Mouse (Mus musculus) hindbrain, embryonic 14.5 days (tissue): ENCODE measurements around the gene Zfp592. TPM values are rescaled to one million over a fixed set of nuclear protein-coding genes. Genes with fewer than 3 reads are reported as not detected.

ENCODE experiments used
- ATAC-seq: fragments of 200-750 bp; cut with Nextera tagmentation; 2 replicates; pipeline ENCODE4 v1.8.0; 2017; ENCODE audit warnings: moderate number of reproducible peaks, mild to moderate bottlenecking, moderate TSS enrichment, moderate library complexity; ENCODE audit not compliant: low FRiP score
- DNase-seq: peaks from one replicate; pipeline ENCODE4 v3.0.0-alpha.2; 2015; ENCODE audit warnings: low spot score
- H3K27ac ChIP-seq: fragments of 300-500 bp; sonication (generic); 2 replicates; pipeline ENCODE4 v1.5.1; 2014; ENCODE audit warnings: mild to moderate bottlenecking, moderate library complexity
- H3K27me3 ChIP-seq: fragments of 300-500 bp; sonication (generic); 2 replicates; pipeline ENCODE4 v1.6.1; 2014; ENCODE audit warnings: mild to moderate bottlenecking, low read length, mixed read lengths; ENCODE audit not compliant: control insufficient read depth, insufficient read depth
- H3K36me3 ChIP-seq: fragments of 300-500 bp; sonication (generic); replicated peaks from 2 replicates; pipeline ENCODE4 v1.6.1; 2014; ENCODE audit not compliant: control insufficient read depth, insufficient read depth
- H3K4me1 ChIP-seq: fragments of 300-500 bp; sonication (generic); replicated peaks from 2 replicates; pipeline ENCODE4 v1.6.1; 2014; ENCODE audit warnings: antibody characterized with exemption, low read length, mixed read lengths; ENCODE audit not compliant: control insufficient read depth, insufficient read depth
- H3K4me2 ChIP-seq: fragments of 300-500 bp; sonication (generic); replicated peaks from 2 replicates; pipeline ENCODE4 v1.6.1; 2014; ENCODE audit warnings: mild to moderate bottlenecking, moderate library complexity
- H3K4me3 ChIP-seq: fragments of 300-500 bp; sonication (generic); replicated peaks from 2 replicates; pipeline ENCODE4 v1.5.1; 2014; ENCODE audit warnings: mild to moderate bottlenecking, low read length
- H3K9ac ChIP-seq: fragments of 300-500 bp; sonication (generic); 2 replicates; pipeline ENCODE4 v1.6.1; 2014
- H3K9me3 ChIP-seq: fragments of 300-500 bp; sonication (generic); 2 replicates; pipeline ENCODE4 v1.6.1; 2016; ENCODE audit warnings: low read length; ENCODE audit not compliant: control insufficient read depth
- WGBS: fragments of 180-500 bp; shearing (Covaris S2); extraction: QIAGEN DNeasy Blood & Tissue Kit; methylation state at CpG from one replicate; pipeline ENCODE4 v1.1.7; 2014; 5-methylcytosine and 5-hydroxymethylcytosine counted together
- polyA plus RNA-seq: library from polyadenylated mRNA; unstranded; fragments of >200 nt; fragmentation: Nextera tagmentation; extraction: Ambion mirVana; gene quantifications from 2 replicates; pipeline ENCODE4 v1.2.1, GENCODE M21; 2014

Zfp592 gene
- polyA plus RNA-seq, 1 experiment from 2014 or later, result 10.4 TPM

- Histone ChIP-seq H3K27me3 (no peaks in the 10 kb centered on the region), H3K4me2 (no peak overlapping the region), H3K4me1 (no peaks in the 10 kb centered on the region), H3K4me3 (no peak overlapping the region), H3K9ac (no peak overlapping the region), H3K27ac (no peak overlapping the region), H3K9me3 (no peaks in the 10 kb centered on the region), H3K36me3 (no peaks in the 10 kb centered on the region)
- WGBS, result 46% methylated on average over 18 of the region's 18 CpGs
- ATAC-seq, result no peak
- no peak for DNase-seq
Measured at GRCm38 (mm10) chr7:81093420-81093965, 100.0 kb downstream of the Zfp592 start.

DNA sequence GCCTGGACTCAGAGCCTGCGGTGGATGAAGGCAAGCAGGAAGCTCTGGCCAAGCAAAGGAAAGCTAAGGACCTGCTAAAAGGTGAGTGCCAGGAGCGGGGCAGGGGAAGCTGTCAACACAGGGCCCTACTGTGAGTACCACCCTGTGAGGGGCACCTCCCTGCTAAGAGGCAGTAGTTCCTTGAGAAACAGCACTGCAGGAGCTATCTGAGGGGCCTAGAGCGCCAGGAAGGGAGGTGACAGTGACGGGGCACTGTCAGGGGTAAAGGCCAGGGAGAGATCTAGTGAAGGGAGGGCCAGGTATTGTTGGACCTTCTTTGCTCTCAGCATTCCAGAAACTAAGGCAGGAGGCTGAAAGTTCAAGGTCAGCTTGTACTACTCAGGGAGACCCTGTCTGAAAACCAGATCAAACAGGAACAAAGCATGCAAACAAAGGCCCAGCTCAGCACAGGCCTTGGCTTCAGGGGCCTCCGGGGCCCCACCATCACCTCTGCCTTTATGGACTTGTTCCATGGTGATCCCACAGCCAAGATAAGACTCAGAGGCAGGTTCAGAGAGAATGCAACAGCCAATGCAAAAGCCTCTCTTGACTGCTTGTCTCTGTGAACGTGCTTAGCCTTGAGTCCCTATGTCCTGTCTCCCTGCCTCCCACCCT lies 100.8 kb downstream of the Zfp592 start:
- Histone ChIP-seq H3K9ac (no peak overlapping the region), H3K27me3 (no peaks in the 10 kb centered on the region), H3K36me3 (no peaks in the 10 kb centered on the region), H3K4me2 (no peak overlapping the region), H3K27ac (no peak overlapping the region), H3K4me3 (no peak overlapping the region), H3K4me1 (no peaks in the 10 kb centered on the region), H3K9me3 (no peaks in the 10 kb centered on the region)
- no peak for ATAC-seq
- WGBS, result 69% methylated on average over 6 of the region's 6 CpGs
- no peak for DNase-seq

Other genes starting within 250 kb of the Zfp592 start
- gene Iqgap1, start 167.7 kb upstream of the Zfp592 start, polyA plus RNA-seq, result 19.6 and 24.7 TPM in 2 replicates
- 4.1 and 4.4 TPM in 2 replicates for gene Zscan2, start 132.8 kb upstream of the Zfp592 start, polyA plus RNA-seq
- 31.7 and 32.3 TPM in 2 replicates for gene Wdr73, start 92.4 kb upstream of the Zfp592 start, polyA plus RNA-seq
- gene Nmb, start 88.6 kb upstream of the Zfp592 start, polyA plus RNA-seq, result 8.7 and 10.6 TPM in 2 replicates
- gene Sec11a, start 45.9 kb upstream of the Zfp592 start, polyA plus RNA-seq, result 147 and 156 TPM in 2 replicates
- gene Alpk3, start 63.9 kb downstream of the Zfp592 start, polyA plus RNA-seq, result 0.16 and 0.17 TPM in 2 replicates
- gene Slc28a1, start 121.1 kb downstream of the Zfp592 start, polyA plus RNA-seq, result not detected in 2 replicates
- gene Pde8a, start 219.9 kb downstream of the Zfp592 start, polyA plus RNA-seq, result 2.6 and 2.9 TPM in 2 replicates